Mouse (Mus musculus): ENCODE data around the gene Trmt1.

Gene Trmt1

GRCm38 (mm10) chr8:84730541-84731370, 44.6 kb downstream of the Trmt1 start:
- no peak for DNase-seq (ENCODE audit: low read depth in 2 of 2, low spot score in 2 of 2)

- DNase-seq (ENCODE audit: low read depth in 2 of 2, low spot score in 2 of 2) = no peak
These were observed 45.5 kb downstream of the Trmt1 start for GRCm38 (mm10) chr8:84731371-84732177.

GRCm38 (mm10) chr8:84732545-84732944, 46.4 kb downstream of the Trmt1 start:
- no peak for DNase-seq (ENCODE audit: low read depth in 2 of 2, low spot score in 2 of 2)

GRCm38 (mm10) chr8:84732996-84733395, 46.9 kb downstream of the Trmt1 start:
- DNase-seq (ENCODE audit: low read depth in 2 of 2, low spot score in 2 of 2) = no peak

GRCm38 (mm10) chr8:84733959-84734358, 47.9 kb downstream of the Trmt1 start:
- DNase-seq (ENCODE audit: low read depth in 2 of 2, low spot score in 2 of 2) = no peak

- no peak for DNase-seq (ENCODE audit: low read depth in 2 of 2, low spot score in 2 of 2)
These were observed 48.6 kb downstream of the Trmt1 start for GRCm38 (mm10) chr8:84734680-84735079.

- DNase-seq (ENCODE audit: low read depth in 2 of 2, low spot score in 2 of 2) = no peak
These were observed 49.5 kb downstream of the Trmt1 start for GRCm38 (mm10) chr8:84735597-84735996.

GRCm38 (mm10) chr8:84736521-84736920, 50.4 kb downstream of the Trmt1 start:
- no peak for DNase-seq (ENCODE audit: low read depth in 2 of 2, low spot score in 2 of 2)

- peak; percentile 72 to 83 for DNase-seq (ENCODE audit: low read depth in 2 of 2, low spot score in 2 of 2)
These were observed 51.5 kb downstream of the Trmt1 start for GRCm38 (mm10) chr8:84737608-84738007.

- DNase-seq (ENCODE audit: low read depth in 2 of 2, low spot score in 2 of 2) = no peak
These were observed 52.2 kb downstream of the Trmt1 start for GRCm38 (mm10) chr8:84738266-84738665.

GRCm38 (mm10) chr8:84738715-84739400, 52.8 kb downstream of the Trmt1 start:
- no peak for DNase-seq (ENCODE audit: low read depth in 2 of 2, low spot score in 2 of 2)

- DNase-seq (ENCODE audit: low read depth in 2 of 2, low spot score in 2 of 2) = no peak
These were observed 53.3 kb downstream of the Trmt1 start for GRCm38 (mm10) chr8:84739401-84739742.

GRCm38 (mm10) chr8:84740895-84741843, 55.1 kb downstream of the Trmt1 start:
- no peak for DNase-seq (ENCODE audit: low read depth in 2 of 2, low spot score in 2 of 2)

- no peak for DNase-seq (ENCODE audit: low read depth in 2 of 2, low spot score in 2 of 2)
These were observed 56.3 kb downstream of the Trmt1 start for GRCm38 (mm10) chr8:84742171-84743053.

GRCm38 (mm10) chr8:84743054-84743415, 56.9 kb downstream of the Trmt1 start:
- no peak for DNase-seq (ENCODE audit: low read depth in 2 of 2, low spot score in 2 of 2)

- no peak for DNase-seq (ENCODE audit: low read depth in 2 of 2, low spot score in 2 of 2)
These were observed 57.7 kb downstream of the Trmt1 start for GRCm38 (mm10) chr8:84743517-84744420.

GRCm38 (mm10) chr8:84745032-84745925, 59.2 kb downstream of the Trmt1 start:
- DNase-seq (ENCODE audit: low read depth in 2 of 2, low spot score in 2 of 2) = no peak
